Mouse (Mus musculus): ENCODE results near the gene Trappc6a.

GRCm38 (mm10) chr7:19466602-19467145 is 41.5 kb upstream of the Trappc6a start:
- TF ChIP-seq POLR2A (IDR thresholded peaks at IDR 0.05; ENCODE audit: insufficient read length, low read depth) (no peak), SRF (IDR thresholded peaks at IDR 0.05; ENCODE audit: control insufficient read depth, insufficient read length, low read depth) (no peak), MYOG (IDR thresholded peaks at IDR 0.05; ENCODE audit: control insufficient read depth in 1 of 3, insufficient read depth in 1 of 3, insufficient read length in 2 of 3, low read depth in 2 of 3) (no peak), TCF3 (IDR thresholded peaks at IDR 0.05; ENCODE audit: insufficient read length, low read depth) (no peak), REST (IDR thresholded peaks at IDR 0.05; ENCODE audit: insufficient read depth, insufficient read length) (no peak), POLR2AphosphoS2 (IDR thresholded peaks at IDR 0.05; ENCODE audit: insufficient read length, low read depth) (no peak), MAX (IDR thresholded peaks at IDR 0.05; ENCODE audit: low read depth) (no peak), CEBPB (IDR thresholded peaks at IDR 0.05; ENCODE audit: insufficient read depth, poor library complexity, severe bottlenecking) (no peak), MYOD1 (IDR thresholded peaks at IDR 0.05; ENCODE audit: control insufficient read depth in 1 of 3, insufficient read length in 2 of 3, low read depth in 2 of 3) (no peak)
